Mouse (Mus musculus): ENCODE data around the gene Ifitm10.

DNA sequence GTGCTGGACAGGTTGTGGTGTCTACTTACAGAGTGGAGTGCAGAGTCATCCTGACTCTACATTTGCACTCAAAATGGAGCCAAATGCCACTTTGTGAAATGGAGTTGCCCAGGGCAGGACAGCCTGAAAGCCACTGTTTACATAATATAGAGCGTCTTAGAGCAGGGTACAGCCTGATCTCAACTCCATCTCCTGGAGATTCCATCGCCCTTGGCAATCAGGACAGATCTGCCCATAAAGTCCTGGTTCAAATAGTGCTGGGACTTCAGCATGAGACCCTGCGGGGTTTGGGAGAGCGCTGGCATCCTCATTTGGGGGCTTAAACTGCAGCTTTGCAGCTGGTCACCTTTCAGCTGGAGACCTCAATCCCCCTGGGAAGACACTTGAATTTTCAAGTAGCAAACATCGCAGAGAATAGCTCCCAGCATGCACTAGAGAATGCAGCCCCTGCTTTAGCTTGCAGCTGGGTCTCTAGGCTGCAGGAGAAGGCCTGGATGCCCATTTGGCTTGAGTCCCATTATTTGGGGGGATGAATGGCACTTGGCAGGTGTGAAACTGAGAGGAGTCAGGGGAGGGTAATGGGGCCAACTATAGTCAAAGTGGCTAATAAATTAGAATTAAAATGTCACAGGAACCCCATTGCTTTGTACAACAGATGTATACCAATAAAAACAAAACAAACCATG, 58.8 kb downstream of the Ifitm10 start:
- TF ChIP-seq ZNF384 (IDR thresholded peaks at IDR 0.05; ENCODE audit: low read depth, low read length) (no peak), ZC3H11A (IDR thresholded peaks at IDR 0.05; ENCODE audit: borderline replicate concordance, low read depth, low read length) (no peak)
